Mouse (Mus musculus) heart, embryonic 12.5 days (tissue): ENCODE data around the gene Zdhhc1. TPM values are rescaled to one million over a fixed set of nuclear protein-coding genes. Genes with fewer than 3 reads are reported as not detected.
A peak's percentile ranks its signal among the peaks of the same experiment; 100 is the strongest.

Experiments used
- ATAC-seq: fragments of 200-750 bp; cut with Nextera tagmentation; 2 replicates; pipeline ENCODE4 v1.8.0; 2017; ENCODE audit warnings: moderate TSS enrichment, moderate library complexity; ENCODE audit not compliant: insufficient number of reproducible peaks, low FRiP score
- H3K27ac ChIP-seq: fragments of 300-500 bp; sonication (generic); 2 replicates; pipeline ENCODE4 v1.5.1; 2016; ENCODE audit warnings: mild to moderate bottlenecking, moderate library complexity; ENCODE audit not compliant: poor library complexity, severe bottlenecking
- H3K27me3 ChIP-seq: fragments of 300-500 bp; sonication (generic); replicated peaks from 2 replicates; pipeline ENCODE4 v1.6.1; 2016; ENCODE audit warnings: mild to moderate bottlenecking, moderate library complexity
- H3K36me3 ChIP-seq: fragments of 300-500 bp; sonication (generic); 2 replicates; pipeline ENCODE4 v1.6.1; 2016; ENCODE audit warnings: mild to moderate bottlenecking, moderate library complexity
- H3K4me1 ChIP-seq: fragments of 300-500 bp; sonication (generic); replicated peaks from 2 replicates; pipeline ENCODE4 v1.6.1; 2016; ENCODE audit warnings: mild to moderate bottlenecking
- H3K4me2 ChIP-seq: fragments of 300-500 bp; sonication (generic); 2 replicates; pipeline ENCODE4 v1.6.1; 2016; ENCODE audit warnings: mild to moderate bottlenecking, moderate library complexity
- H3K4me3 ChIP-seq: fragments of 300-500 bp; sonication (generic); 2 replicates; pipeline ENCODE4 v1.5.1; 2016; ENCODE audit warnings: mild to moderate bottlenecking
- H3K9ac ChIP-seq: fragments of 300-500 bp; sonication (generic); 2 replicates; pipeline ENCODE4 v1.6.1; 2016; ENCODE audit warnings: mild to moderate bottlenecking, moderate library complexity
- H3K9me3 ChIP-seq: fragments of 300-500 bp; sonication (generic); replicated peaks from 2 replicates; pipeline ENCODE4 v1.6.1; 2016; ENCODE audit warnings: mild to moderate bottlenecking, moderate library complexity
- WGBS: fragments of 180-500 bp; shearing (Covaris S2); methylation state at CpG from one replicate; pipeline ENCODE4 v1.1.7; 2016; 5-methylcytosine and 5-hydroxymethylcytosine counted together
- polyA plus RNA-seq: library from polyadenylated mRNA; unstranded; fragments of >200 nt; fragmentation: Nextera tagmentation; extraction: Ambion mirVana; gene quantifications from 2 replicates; pipeline ENCODE4 v1.2.1, GENCODE M21; 2016

Gene Zdhhc1
- polyA plus RNA-seq, 1 experiment from 2014 or later: 23.3 TPM

- Histone ChIP-seq H3K4me2 (no peak overlapping the region), H3K27ac (no peak overlapping the region), H3K36me3 (peaks cover 10% of the 10 kb centered on the region; the same call in 1 of the 2 replicates), H3K27me3 (peaks cover 35% of the 10 kb centered on the region), H3K4me1 (peaks cover 32% of the 10 kb centered on the region), H3K9ac (no peak overlapping the region), H3K4me3 (no peak overlapping the region), H3K9me3 (no peaks in the 10 kb centered on the region)
- no peak for ATAC-seq
- WGBS: 43% methylated on average over 6 of the region's 6 CpGs
Observed at GRCm38 (mm10) chr8:105469041-105469695, 27.5 kb downstream of the Zdhhc1 start.

DNA sequence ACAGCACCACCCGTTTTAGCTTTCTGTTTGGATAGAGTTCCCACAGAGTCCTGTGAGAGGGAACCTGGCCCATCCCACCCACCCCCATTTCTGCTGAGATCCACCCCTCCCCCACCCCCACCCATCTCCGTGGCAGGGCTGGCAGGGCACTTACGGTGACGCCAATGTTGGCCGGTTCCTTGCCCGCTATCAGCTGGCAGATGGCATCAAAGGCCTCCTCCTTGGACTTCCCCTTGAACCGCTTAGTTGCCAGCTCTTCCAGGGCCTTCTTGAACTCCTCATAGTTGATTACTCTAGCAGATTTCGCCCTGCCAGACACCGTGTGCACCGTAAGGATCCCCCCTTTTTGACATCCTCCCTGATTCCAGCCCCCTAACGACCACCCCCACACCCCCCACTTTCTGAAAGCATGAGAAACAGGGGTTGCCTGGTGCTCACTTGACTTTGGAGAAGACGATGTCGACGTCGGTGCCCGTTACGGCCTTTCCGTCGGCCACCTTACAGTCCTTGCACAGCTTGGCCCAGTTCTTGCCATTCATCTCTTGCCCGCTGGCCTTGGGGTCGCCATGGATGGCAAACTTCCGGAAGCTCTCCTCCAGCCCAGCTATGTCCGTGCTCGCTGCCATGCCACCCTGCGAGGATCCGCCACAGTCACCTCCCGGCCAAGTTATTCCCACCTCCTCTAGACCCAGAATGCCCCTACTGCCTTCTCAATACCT, 28.5 kb downstream of the Zdhhc1 start:
- Histone ChIP-seq H3K4me2 (no peak overlapping the region), H3K27me3 (peaks cover 27% of the 10 kb centered on the region), H3K4me3 (no peak overlapping the region), H3K36me3 (peaks cover 10% of the 10 kb centered on the region; the same call in 1 of the 2 replicates), H3K9me3 (no peaks in the 10 kb centered on the region), H3K27ac (no peak overlapping the region), H3K9ac (no peak overlapping the region), H3K4me1 (peaks cover 26% of the 10 kb centered on the region)
- ATAC-seq: no peak
- 85% methylated on average over 27 of the region's 27 CpGs for WGBS

DNA sequence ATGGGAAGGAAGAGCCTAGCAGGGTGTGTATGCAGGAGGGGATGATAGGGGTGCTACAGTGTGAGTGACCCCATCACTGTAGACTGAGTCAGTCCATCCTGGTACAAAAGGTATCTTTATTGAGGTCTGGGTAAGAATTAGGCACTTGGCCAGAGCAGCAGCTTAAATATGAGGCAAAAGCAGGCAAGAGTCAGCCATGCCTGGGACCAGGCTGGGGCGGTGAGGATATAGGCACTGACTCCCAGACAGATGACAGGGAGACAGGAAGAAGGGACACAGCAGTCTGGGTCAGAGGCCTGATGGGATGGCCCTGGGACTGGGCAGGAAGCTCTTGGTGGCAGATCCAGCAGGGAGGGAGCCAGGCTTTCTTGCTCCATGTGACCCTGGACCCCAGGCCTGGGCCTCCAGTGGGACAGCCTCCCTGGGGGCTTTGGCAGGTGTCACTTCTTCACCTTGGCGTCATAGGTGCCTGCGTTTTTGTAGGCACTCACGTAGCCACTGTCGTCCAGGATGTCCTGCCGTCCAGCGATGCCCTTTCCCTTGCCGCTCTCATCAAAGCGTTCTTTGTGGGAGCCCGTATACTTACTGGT, 29.2 kb downstream of the Zdhhc1 start:
- H3K27me3 ChIP-seq: peaks cover 21% of the 10 kb centered on the region
- H3K9ac ChIP-seq: no peak overlapping the region
- peaks cover 22% of the 10 kb centered on the region for H3K4me1 ChIP-seq
- H3K4me3 ChIP-seq: no peak overlapping the region
- H3K36me3 ChIP-seq: 0 out of 2 replicates have a peak, but pooled peaks cover 7% of the 10 kb centered on the region
- 89% methylated on average over 10 of the region's 10 CpGs for WGBS
- H3K27ac ChIP-seq: no peak overlapping the region
- H3K9me3 ChIP-seq: no peaks in the 10 kb centered on the region
- no peak for ATAC-seq
- H3K4me2 ChIP-seq: no peak overlapping the region

- H3K27ac ChIP-seq: no peak overlapping the region
- 70% methylated on average over 7 of the region's 7 CpGs for WGBS
- H3K4me2 ChIP-seq: no peak overlapping the region
Observed at GRCm38 (mm10) chr8:105466700-105467291, 29.9 kb downstream of the Zdhhc1 start.

DNA sequence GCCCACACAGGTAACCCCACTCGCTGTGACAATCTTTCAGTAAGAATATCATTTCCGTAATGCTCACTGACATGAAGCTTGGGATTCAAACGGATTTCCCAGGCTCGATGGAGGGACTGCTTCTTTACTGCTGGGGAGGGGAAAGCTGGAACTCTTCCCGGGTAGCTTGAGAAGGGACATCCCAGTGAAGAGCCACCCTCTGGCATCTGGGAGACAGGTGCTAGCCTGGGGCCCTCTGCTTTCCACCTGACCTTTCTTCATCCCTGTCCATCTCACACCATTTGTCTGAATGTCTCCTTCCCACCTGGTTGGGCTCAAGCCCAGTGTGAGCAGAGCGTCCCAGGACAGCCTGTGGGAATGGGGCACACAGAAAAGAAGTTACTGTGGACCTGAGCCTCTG, 30.5 kb downstream of the Zdhhc1 start:
- Histone ChIP-seq H3K9ac (no peak overlapping the region), H3K27ac (no peak overlapping the region), H3K9me3 (no peaks in the 10 kb centered on the region), H3K4me3 (no peak overlapping the region), H3K36me3 (0 out of 2 replicates have a peak, but pooled peaks cover 7% of the 10 kb centered on the region), H3K4me2 (no peak overlapping the region), H3K27me3 (0 out of 2 replicates have a peak, but pooled peaks cover 18% of the 10 kb centered on the region), H3K4me1 (peaks cover 12% of the 10 kb centered on the region)
- 84% methylated on average over 6 of the region's 6 CpGs for WGBS
- no peak for ATAC-seq

More at GRCm38 (mm10) chr8:105466700-105467291, 29.9 kb downstream of the Zdhhc1 start:
- H3K36me3 ChIP-seq: 0 out of 2 replicates have a peak, but pooled peaks cover 7% of the 10 kb centered on the region
- ATAC-seq: no peak
- no peak overlapping the region for H3K4me3 ChIP-seq
- no peaks in the 10 kb centered on the region for H3K9me3 ChIP-seq
- H3K9ac ChIP-seq: no peak overlapping the region
- H3K27me3 ChIP-seq: 0 out of 2 replicates have a peak, but pooled peaks cover 18% of the 10 kb centered on the region
- peaks cover 17% of the 10 kb centered on the region for H3K4me1 ChIP-seq

DNA sequence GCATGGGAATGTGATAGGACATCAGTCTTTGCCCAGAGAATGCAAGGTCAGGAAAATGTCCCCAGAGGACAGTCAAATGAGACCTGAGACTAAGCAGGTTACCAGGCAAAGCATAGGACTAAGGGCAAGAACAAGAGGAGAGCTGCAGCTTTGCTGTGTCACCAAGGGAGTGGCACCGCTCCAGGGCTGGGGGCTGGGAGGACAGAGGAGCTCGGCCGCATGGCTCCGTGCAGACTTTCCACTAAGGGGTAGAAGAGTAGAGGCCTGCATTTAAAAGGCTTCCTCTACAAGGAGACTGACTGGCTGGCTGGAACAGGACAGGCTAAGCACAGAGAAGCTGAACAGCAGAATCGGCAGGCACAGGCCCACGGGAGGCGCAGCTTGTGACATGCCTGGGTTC, 32.1 kb downstream of the Zdhhc1 start:
- 0 out of 2 replicates have a peak, but pooled peaks have one; percentile 13 for ATAC-seq
- Histone ChIP-seq H3K27me3 (0 out of 2 replicates have a peak, but pooled peaks cover 11% of the 10 kb centered on the region), H3K36me3 (0 out of 2 replicates have a peak, but pooled peaks cover 7% of the 10 kb centered on the region), H3K4me2 (no peak overlapping the region), H3K9me3 (no peaks in the 10 kb centered on the region), H3K4me1 (peaks cover 5% of the 10 kb centered on the region; the same call in 1 of the 2 replicates), H3K27ac (no peak overlapping the region), H3K9ac (no peak overlapping the region), H3K4me3 (no peak overlapping the region)
- WGBS: 68% methylated on average over 7 of the region's 7 CpGs

DNA sequence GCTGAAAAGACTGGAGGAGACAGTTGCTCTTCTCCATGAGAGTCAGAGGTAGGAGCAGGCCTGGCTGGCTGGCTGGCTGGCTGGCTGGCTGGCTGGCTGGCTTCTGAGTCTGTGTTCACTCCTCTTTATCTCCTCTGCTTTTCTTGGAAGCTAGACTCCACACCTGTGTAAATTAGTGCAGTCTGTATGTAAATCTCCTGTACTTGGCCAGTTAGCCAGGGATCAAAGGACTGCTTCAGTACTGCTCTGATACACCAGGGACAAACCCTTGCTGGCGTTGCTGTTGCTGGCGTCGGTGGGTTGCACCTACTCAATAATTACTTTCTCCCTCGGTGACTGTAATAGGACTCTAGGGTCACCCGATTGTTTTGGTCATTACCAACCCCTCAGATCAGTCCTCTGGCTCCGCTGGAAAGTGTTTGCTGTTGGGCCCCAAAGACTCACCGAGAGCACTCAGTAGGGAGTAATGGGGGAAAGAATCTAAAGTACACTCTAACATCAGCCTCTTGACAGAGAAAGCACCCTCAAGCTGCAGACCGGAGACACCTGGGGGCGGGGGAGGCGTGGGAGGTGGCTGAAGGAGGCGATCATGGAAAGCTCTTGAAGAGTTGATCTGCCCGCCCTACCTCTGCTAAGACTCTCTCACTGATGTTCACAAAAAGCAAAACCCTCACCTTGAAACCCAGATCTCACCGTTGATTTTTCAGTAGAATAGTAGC, 35.5 kb downstream of the Zdhhc1 start:
- ATAC-seq: no peak
- no peaks in the 10 kb centered on the region for H3K9me3 ChIP-seq
- no peaks in the 10 kb centered on the region for H3K36me3 ChIP-seq
- H3K4me3 ChIP-seq: no peak overlapping the region
- no peak overlapping the region for H3K27ac ChIP-seq
- peaks cover 3% of the 10 kb centered on the region; the same call in 1 of the 2 replicates for H3K27me3 ChIP-seq
- no peak overlapping the region for H3K4me2 ChIP-seq
- WGBS: 66% methylated on average over 13 of the region's 13 CpGs
- H3K4me1 ChIP-seq: peaks cover 4% of the 10 kb centered on the region
- H3K9ac ChIP-seq: no peak overlapping the region

DNA sequence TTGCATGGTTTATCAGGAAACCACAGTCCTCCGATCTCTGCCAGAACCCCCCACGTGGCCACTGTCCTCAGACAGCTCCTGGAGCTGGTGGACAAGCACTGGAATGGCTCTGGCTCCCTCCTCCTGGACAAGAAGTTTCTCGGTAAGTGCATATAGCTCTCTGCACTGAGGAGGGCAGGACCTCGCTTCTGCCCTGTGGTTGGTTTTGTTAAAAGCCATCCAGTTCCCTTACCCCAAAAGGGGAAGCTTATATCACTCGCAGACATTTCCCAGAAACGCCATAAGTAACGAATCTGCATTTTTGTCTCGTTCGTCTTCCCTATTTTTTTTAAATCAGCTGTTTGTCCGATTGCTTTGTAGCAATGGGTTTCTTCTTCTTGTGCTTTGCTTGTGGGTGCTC, 41.5 kb downstream of the Zdhhc1 start:
- WGBS: 45% methylated on average over 10 of the region's 10 CpGs
- Histone ChIP-seq H3K4me1 (peaks cover 4% of the 10 kb centered on the region), H3K36me3 (no peaks in the 10 kb centered on the region), H3K9me3 (no peaks in the 10 kb centered on the region), H3K27me3 (peaks cover 11% of the 10 kb centered on the region; the same call in 1 of the 2 replicates), H3K27ac (no peak overlapping the region), H3K4me3 (no peak overlapping the region), H3K4me2 (no peak overlapping the region), H3K9ac (no peak overlapping the region)
- ATAC-seq: no peak

DNA sequence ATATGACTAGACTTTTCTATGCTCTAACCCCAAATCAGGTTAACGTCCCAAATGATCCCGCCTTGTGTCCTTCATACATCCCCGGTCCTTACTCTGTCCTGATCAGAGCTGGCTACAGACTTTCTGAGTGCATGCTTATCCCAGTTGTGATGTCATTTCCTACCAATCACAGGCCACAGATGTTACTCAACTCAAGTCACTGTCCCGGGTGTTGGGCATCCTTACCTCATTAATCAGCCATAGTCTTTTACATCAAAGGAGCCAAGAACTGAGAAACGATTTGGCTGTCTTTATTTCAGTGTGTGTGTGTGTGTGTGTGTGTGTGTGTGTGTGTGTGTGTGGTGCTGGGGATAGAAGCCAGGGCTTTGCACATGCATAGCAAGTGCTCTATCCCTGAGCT, 42.6 kb downstream of the Zdhhc1 start:
- H3K27ac ChIP-seq: no peak overlapping the region
- WGBS: 59% methylated on average over 5 of the region's 5 CpGs
- H3K4me3 ChIP-seq: no peak overlapping the region
- ATAC-seq: no peak
- H3K9ac ChIP-seq: no peak overlapping the region
- H3K4me2 ChIP-seq: no peak overlapping the region
- H3K9me3 ChIP-seq: no peaks in the 10 kb centered on the region
- H3K4me1 ChIP-seq: peaks cover 4% of the 10 kb centered on the region
- H3K36me3 ChIP-seq: no peaks in the 10 kb centered on the region
- peaks cover 11% of the 10 kb centered on the region; the same call in 1 of the 2 replicates for H3K27me3 ChIP-seq

DNA sequence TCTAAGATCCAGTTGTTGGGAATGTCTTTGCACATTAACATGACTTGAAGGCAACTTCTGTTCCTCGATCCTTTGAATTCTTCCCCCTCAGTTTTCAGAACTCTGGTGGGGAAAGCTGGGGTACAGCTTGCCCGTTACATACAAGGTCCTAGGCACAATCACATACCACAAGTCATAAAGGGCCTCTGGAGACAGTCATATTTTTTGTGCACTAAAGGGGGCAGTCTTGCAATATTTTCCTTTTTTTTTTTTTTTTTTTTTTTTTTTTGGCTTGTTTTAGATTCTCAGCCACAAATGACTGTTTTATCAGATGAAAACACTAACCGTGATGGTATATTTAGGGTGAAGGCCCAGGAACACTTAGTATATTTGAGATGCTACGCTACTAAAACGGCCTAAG, 43.4 kb downstream of the Zdhhc1 start:
- peaks cover 4% of the 10 kb centered on the region for H3K4me1 ChIP-seq
- no peak overlapping the region for H3K4me2 ChIP-seq
- WGBS: 67% methylated on average over 5 of the region's 5 CpGs
- H3K9me3 ChIP-seq: no peaks in the 10 kb centered on the region
- H3K36me3 ChIP-seq: no peaks in the 10 kb centered on the region
- no peak for ATAC-seq
- 0 out of 2 replicates have a peak, but pooled peaks cover 11% of the 10 kb centered on the region for H3K27me3 ChIP-seq
- no peak overlapping the region for H3K27ac ChIP-seq
- H3K4me3 ChIP-seq: no peak overlapping the region
- no peak overlapping the region for H3K9ac ChIP-seq
